Mouse (Mus musculus) heart, adult 9 months (tissue): ENCODE results near the gene Snapc5.
"Not testable (repeated sequence)": the region's sequence is repeated elsewhere in the genome, so short reads cannot be mapped to it uniquely, and the experiment has no call there.

Experiments
- DNase-seq, 2 experiments: peaks; one replicate each; pipeline ENCODE4 v3.0.0; 2022; ENCODE audit warnings: low spot score in 2 of 2

Gene Snapc5

GRCm38 (mm10) chr9:64178974-64179646, at the start of gene Snapc5:
Snapc5 (plus strand) TSS chr9:64179274.
- peak; percentile 90 to 91 for DNase-seq

- no peak for DNase-seq
Observed at GRCm38 (mm10) chr9:64131623-64132022, 47.5 kb upstream of the Snapc5 start.

GRCm38 (mm10) chr9:64138896-64139295, 40.2 kb upstream of the Snapc5 start:
- DNase-seq: peak; percentile 10 to 49

- DNase-seq: no peak
Observed at GRCm38 (mm10) chr9:64139879-64140278, 39.2 kb upstream of the Snapc5 start.

GRCm38 (mm10) chr9:64156641-64157040, 22.4 kb upstream of the Snapc5 start:
- DNase-seq: no peak

GRCm38 (mm10) chr9:64160471-64160870, 18.6 kb upstream of the Snapc5 start:
- DNase-seq: no peak

GRCm38 (mm10) chr9:64169967-64170366, 9.1 kb upstream of the Snapc5 start:
- not testable (repeated sequence) for DNase-seq

- no peak for DNase-seq
Observed at GRCm38 (mm10) chr9:64172145-64172815, 6.8 kb upstream of the Snapc5 start.

- DNase-seq: peak; percentile 78 to 85
Observed at GRCm38 (mm10) chr9:64172816-64173665, 6.0 kb upstream of the Snapc5 start, which contains the start of the genes Zwilch and Rpl4. Zwilch (minus strand) TSS chr9:64173104. Rpl4 (plus strand) TSS chr9:64173375.

GRCm38 (mm10) chr9:64173666-64174220, 5.3 kb upstream of the Snapc5 start:
- no peak for DNase-seq

- DNase-seq: no peak
Observed at GRCm38 (mm10) chr9:64174341-64174740, 4.7 kb upstream of the Snapc5 start.

GRCm38 (mm10) chr9:64174766-64175165, 4.3 kb upstream of the Snapc5 start:
- no peak for DNase-seq

- DNase-seq: no peak
Observed at GRCm38 (mm10) chr9:64175378-64175777, 3.7 kb upstream of the Snapc5 start.

GRCm38 (mm10) chr9:64178610-64178973, 482 bp upstream of the Snapc5 start:
- DNase-seq: no peak

- not testable (repeated sequence) for DNase-seq
Observed at GRCm38 (mm10) chr9:64183295-64183694, 4.2 kb downstream of the Snapc5 start.

GRCm38 (mm10) chr9:64184166-64184840, 5.2 kb downstream of the Snapc5 start:
- DNase-seq: no peak

- no peak for DNase-seq
Observed at GRCm38 (mm10) chr9:64193879-64194278, 14.8 kb downstream of the Snapc5 start.

GRCm38 (mm10) chr9:64195554-64195953, 16.5 kb downstream of the Snapc5 start:
- peak; percentile 20 to 29 for DNase-seq

- no peak for DNase-seq
Observed at GRCm38 (mm10) chr9:64197524-64197923, 18.4 kb downstream of the Snapc5 start.

GRCm38 (mm10) chr9:64198068-64198762, 19.1 kb downstream of the Snapc5 start:
- DNase-seq: no peak
